Mouse (Mus musculus) megakaryocyte-erythroid progenitor cell, adult 5 weeks (primary cell): ENCODE measurements around the gene Olfr502. TPM values are rescaled to one million over a fixed set of nuclear protein-coding genes. Genes with fewer than 3 reads are reported as not detected.

ENCODE experiments used
- polyA plus RNA-seq: library from polyadenylated mRNA; stranded (reverse); fragments of >175 nt; gene quantifications from 2 replicates; pipeline ENCODE4 v1.2.3, GENCODE M21; 2012

Olfr502 gene
- not detected in 2 replicates for polyA plus RNA-seq

DNA sequence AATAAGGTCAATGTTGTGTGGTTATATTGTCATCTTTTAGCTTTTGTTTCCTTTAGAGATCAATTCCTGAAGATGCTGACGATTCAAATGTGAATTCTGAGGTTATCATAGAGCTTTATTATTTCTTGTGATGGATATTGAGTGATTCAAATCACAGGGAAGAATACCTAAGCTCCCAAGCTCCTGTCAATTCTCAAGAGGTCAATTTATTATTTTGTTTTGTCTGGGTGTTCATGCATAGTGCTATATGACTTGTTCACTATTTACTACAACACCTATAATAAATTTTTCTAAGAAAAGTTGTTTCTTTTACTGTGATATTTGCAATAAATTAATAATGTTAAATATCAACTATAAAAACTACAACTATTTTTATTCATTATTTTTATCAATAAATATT, at the start of gene Olfr502:
Gene Olfr502 (minus strand): TSS at position 101 of the 400 bp plus-strand sequence.

DNA sequence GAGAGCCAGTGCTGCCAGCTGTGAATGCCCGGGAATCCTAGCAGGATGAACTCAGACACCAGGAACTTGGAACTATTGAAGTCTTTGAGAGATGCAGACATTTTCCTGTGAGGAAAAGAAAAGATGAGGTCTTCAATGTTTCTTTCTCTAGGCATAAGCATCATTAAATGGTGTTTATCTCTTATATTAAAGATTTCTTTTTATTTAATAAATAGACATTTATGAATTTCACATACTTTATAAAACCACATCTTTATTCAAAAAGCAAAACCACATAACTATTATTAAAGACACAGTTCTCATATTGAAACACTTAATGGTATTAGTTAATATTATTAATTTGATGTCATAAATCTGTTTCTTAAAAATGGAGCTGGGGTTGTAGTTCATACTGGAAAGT, 40.8 kb upstream of the Olfr502 start, which contains the start of gene Olfr504:
Gene Olfr504 (minus strand): TSS at position 101 of the 400 bp plus-strand sequence.

DNA sequence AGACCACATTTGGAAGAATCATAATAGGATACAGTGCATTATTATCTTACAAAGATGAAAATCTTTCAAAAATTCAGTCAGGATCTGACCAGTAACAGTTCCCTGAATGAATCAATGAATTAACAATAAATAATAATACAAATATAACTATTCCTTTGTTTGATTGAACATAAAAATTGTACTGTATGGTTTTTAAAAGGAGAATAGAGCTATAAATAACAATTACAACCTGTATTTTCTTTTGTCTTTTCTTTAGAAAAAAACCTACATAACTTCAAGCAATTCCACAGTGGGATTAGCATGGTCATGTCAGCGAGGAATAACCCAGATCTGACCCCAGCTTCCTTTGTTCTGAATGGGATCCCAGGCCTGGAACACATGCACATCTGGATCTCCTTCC, 19.4 kb upstream of the Olfr502 start, which contains the start of gene Olfr503:
Gene Olfr503 (plus strand): TSS at position 301 of the 400 bp plus-strand sequence.

Other genes with a start within 250 kb of the Olfr502 start
- gene Olfr490, start 236.1 kb downstream of the Olfr502 start, polyA plus RNA-seq, result not detected in 2 replicates
- gene Olfr491, start 211.6 kb downstream of the Olfr502 start, polyA plus RNA-seq, result not detected in 2 replicates
- not detected in 2 replicates for gene Olfr492, start 201.4 kb downstream of the Olfr502 start, polyA plus RNA-seq
- gene Olfr493, start 178.1 kb downstream of the Olfr502 start, polyA plus RNA-seq, result not detected in 2 replicates
- not detected in 2 replicates for gene Olfr494, start 159.7 kb downstream of the Olfr502 start, polyA plus RNA-seq
- not detected in 2 replicates for gene Olfr495, start 131.9 kb downstream of the Olfr502 start, polyA plus RNA-seq
- not detected in 2 replicates for gene Olfr497, start 104.6 kb downstream of the Olfr502 start, polyA plus RNA-seq
- gene Olfr498, start 59.7 kb downstream of the Olfr502 start, polyA plus RNA-seq, result not detected in 2 replicates
- not detected in 2 replicates for gene Olfr503, start 19.5 kb upstream of the Olfr502 start, polyA plus RNA-seq
- gene Olfr504, start 40.7 kb upstream of the Olfr502 start, polyA plus RNA-seq, result not detected in 2 replicates
- not detected in 2 replicates for gene Olfr506, start 85.7 kb upstream of the Olfr502 start, polyA plus RNA-seq
- not detected in 2 replicates for gene Olfr507, start 96.7 kb upstream of the Olfr502 start, polyA plus RNA-seq
- not detected in 2 replicates for gene Olfr508, start 104.9 kb upstream of the Olfr502 start, polyA plus RNA-seq
- gene Olfr509, start 126.8 kb upstream of the Olfr502 start, polyA plus RNA-seq, result 0.02 TPM in 1 of 2 replicates, not detected in the other
- not detected in 2 replicates for gene Olfr510, start 141.4 kb upstream of the Olfr502 start, polyA plus RNA-seq
- not detected in 2 replicates for gene Olfr512, start 188.3 kb upstream of the Olfr502 start, polyA plus RNA-seq
- not detected in 2 replicates for gene Olfr513, start 225.9 kb upstream of the Olfr502 start, polyA plus RNA-seq